Mouse (Mus musculus): ENCODE results near the gene Prkcg.

GRCm38 (mm10) chr7:3323826-3324225 lies 34.8 kb downstream of the Prkcg start:
- TF ChIP-seq CTCF (IDR thresholded peaks at IDR 0.05; ENCODE audit: low read depth): no peak
- no peak for TF ChIP-seq EP300 (IDR thresholded peaks at IDR 0.05; ENCODE audit: low read depth)

Measured in liver, postnatal 0 days (tissue).